Comparison of ENCODE assay signal across 8 mouse cellular contexts in genomic region chr13:12105830-12106628, GRCm38 (mm10). TPM values are rescaled to one million over a fixed set of nuclear protein-coding genes. Genes with fewer than 3 reads are reported as not detected.
A peak's percentile ranks its signal among the peaks of the same experiment; 100 is the strongest.
DNase-seq lines count a peak whose midpoint lies in the region; ATAC-seq lines count a peak whose summit lies in the region.

No protein-coding gene starts in this region.

- ATAC-seq in granulocyte monocyte progenitor cell, adult 5-6 weeks (replicated peaks; ENCODE audit: poor library complexity, severe bottlenecking): peak; percentile 30; the same call in 1 of the 2 replicates
- ATAC-seq in megakaryocyte progenitor cell, adult 5-6 weeks (replicated peaks; ENCODE audit: poor library complexity): 0 out of 2 replicates have a peak, but pooled peaks have one; percentile 17
- no peak for ATAC-seq in erythroid progenitor cell, adult 5-6 weeks (replicated peaks; ENCODE audit: low FRiP score, poor library complexity, severe bottlenecking)

- DNase-seq in urinary bladder, adult 2 months (ENCODE audit: low spot score): peak; percentile 26
- no peak for DNase-seq in urinary bladder, postnatal 36 days (ENCODE audit: low spot score in 2 of 2)
- DNase-seq in cerebellum, postnatal 14 days: peak; percentile 77 to 81
- peak; percentile 58 to 69 for DNase-seq in layer of hippocampus, postnatal 10 days (ENCODE audit: low spot score in 2 of 2)
- DNase-seq in right cerebral cortex, postnatal 4 days: peak; percentile 66

RNA-seq across cellular contexts. Expression of gene Ryr2, which starts 0.7 kb away (rescaled TPM):
- 1.2 and 2.0 TPM in 2 replicates for polyA plus RNA-seq in urinary bladder, adult 2 months (2012; rRNA removed)
- not detected in 2 replicates for total RNA-seq in granulocyte monocyte progenitor cell, adult 5-6 weeks (2014; fragmentation: Nextera tagmentation)
- total RNA-seq in granulocyte monocyte progenitor cell, adult 5-6 weeks (2017): not detected in 2 replicates
- total RNA-seq in layer of hippocampus, postnatal 10 days (2021): 100 to 1,000 TPM; 112 to 140 TPM
- not detected in 2 replicates for total RNA-seq in megakaryocyte progenitor cell, adult 5-6 weeks (2015)
- total RNA-seq in megakaryocyte progenitor cell, adult 5-6 weeks (2017): not detected in 2 replicates
- total RNA-seq in erythroid progenitor cell, adult 5-6 weeks (2015; ENCODE audit: low replicate concordance): not detected in 2 replicates
- not detected in 2 replicates for total RNA-seq in erythroid progenitor cell, adult 5-6 weeks (2017; ENCODE audit: low replicate concordance)

Comparison
In these comparisons a context has a peak if more than half of its experiments do, and no peak if none do; other contexts are left out.
1. DNase-seq: peak in urinary bladder, adult 2 months (single experiment), cerebellum, postnatal 14 days (2 of 2), layer of hippocampus, postnatal 10 days (2 of 2) and right cerebral cortex, postnatal 4 days (single experiment); none in urinary bladder, postnatal 36 days (0 of 2).
2. RNA of gene Ryr2, which starts 0.7 kb away (total RNA-seq): 112 to 140 TPM in layer of hippocampus, postnatal 10 days; not detected in granulocyte monocyte progenitor cell, adult 5-6 weeks, not detected in megakaryocyte progenitor cell, adult 5-6 weeks and not detected in erythroid progenitor cell, adult 5-6 weeks; every median in the first group is over 100 times any median in the second.